Mouse (Mus musculus) fibroblast of lung, adult 2 months (primary cell): Measurements from ENCODE around the gene Zfp978.
"Not testable (repeated sequence)": the region's sequence is repeated elsewhere in the genome, so short reads cannot be mapped to it uniquely, and the experiment has no call there.

ENCODE experiments used
- DNase-seq: peaks from one replicate; pipeline ENCODE4 v3.0.0-alpha.2; 2011; ENCODE audit warnings: low read depth

The Zfp978 gene

DNA sequence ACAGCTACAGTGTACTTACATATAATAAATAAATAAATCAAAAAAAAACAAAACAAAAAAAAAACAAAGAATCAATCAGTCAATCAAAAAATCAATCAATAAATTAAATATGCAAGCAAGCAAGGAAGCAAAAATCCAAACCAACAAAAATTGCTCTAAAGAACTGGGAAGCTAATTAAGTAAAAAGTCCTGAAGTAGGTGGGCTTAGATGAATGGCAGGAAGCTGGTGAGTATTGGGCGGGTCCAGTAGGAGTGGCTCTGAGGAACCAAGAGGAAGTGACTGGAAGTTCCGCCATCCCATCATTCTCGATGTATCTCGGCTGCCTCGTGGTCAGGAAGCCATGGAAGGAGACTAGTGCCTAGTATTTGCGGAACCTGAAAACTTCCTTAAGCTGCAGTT is at the start of gene Zfp978:
Gene Zfp978, plus strand, starts transcription at position 301 of the 400 bp plus-strand sequence.
- DNase-seq, result not testable (repeated sequence)

DNA sequence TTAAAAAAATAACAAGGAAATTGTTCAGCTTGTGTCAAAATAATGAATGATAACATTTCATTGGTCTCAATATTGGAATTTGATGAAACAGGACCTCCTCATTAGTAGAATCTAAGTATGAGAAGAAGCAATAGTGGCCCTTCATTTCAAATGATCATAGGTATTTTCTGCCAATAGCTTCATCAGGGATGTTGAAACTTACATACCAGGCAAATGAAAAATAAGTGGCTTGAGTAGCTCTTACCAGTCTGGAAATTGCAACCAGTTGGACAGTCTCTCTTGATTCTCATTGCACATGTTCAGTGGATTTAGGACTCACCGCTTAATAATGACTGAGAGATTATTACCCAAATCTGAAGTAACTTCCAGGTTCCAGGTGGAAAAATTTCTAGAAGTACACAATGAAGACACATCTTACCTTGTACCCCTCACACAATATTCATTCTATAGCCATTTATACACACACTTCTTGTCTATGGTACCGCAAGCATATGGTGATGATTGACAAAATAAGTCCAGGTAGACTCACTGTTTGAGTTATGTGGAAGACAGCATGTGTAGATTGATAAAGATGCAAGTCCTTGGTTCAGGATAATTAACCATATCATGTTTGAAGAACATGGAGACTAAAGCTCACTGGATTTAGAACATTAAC is 25.9 kb upstream of the Zfp978 start:
- DNase-seq, result not testable (repeated sequence)

DNA sequence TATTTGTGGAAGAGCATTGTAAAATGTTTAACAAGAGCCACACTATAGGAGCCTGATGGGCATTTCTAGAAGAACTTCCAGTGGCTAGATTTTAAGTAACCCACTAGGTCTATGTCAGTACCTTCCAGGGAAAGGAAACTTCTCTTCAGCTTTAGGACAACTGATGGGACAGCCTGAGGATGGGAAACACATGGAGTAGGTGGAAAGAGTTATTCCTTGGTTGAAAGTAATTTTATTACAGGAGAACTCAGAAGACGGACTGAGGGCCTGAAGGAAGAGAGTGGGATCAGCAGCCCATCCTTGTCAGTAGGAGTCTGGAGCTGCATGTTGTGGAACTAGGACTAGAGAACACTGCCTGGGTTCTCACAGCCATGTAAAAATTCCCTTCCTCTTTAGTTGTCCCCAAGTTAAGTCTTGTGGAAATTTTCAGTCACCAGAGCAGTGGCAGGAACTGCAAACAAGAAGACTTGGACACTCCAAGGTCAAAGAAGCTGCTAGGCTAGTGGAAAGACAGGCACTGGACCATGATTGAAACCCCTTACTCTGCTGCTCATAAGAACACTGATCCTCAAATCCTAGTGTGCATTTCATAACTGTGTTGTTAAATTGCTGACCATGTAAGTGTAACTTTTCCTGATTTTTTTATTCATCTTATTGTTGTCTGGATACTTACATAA is 25.3 kb upstream of the Zfp978 start:
- DNase-seq, result not testable (repeated sequence)

DNA sequence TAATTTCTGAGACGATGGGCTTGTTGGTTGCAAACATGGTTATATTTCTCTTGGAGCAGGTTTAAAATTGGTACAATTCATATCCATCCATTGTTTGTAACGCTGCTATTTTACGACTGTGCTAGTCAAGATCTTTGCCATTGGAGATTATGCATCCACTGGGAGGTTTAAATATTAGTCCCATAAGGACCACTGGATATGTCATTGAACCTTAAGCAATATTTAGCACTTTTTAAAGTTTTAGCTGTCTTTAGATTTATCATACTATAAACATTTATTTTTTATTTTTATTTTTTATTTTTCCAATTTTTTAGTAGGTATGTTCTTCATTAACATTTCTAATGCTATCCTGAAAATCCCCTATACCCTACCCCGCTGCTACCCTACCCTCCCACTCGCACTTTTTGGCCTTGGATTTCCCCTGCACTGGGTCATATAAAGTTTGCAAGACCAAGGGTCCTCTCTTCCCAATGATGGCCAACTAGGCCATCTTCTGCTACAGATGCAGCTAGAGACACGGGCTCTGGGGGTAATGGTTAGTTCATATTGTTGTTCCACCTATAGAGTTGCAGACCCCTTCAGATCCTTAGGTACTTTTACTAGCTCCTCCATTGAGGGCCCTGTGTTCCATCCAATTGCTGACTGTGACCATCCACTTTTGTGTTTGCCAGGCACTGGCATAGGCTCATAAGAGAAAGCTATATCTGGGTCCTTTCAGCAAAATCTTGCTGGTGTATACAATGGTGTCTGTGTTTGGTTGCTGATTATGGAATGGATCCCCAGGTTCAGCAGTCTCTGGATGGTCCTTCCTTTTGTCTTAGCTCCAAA is 24.5 kb upstream of the Zfp978 start:
- not testable (repeated sequence) for DNase-seq

DNA sequence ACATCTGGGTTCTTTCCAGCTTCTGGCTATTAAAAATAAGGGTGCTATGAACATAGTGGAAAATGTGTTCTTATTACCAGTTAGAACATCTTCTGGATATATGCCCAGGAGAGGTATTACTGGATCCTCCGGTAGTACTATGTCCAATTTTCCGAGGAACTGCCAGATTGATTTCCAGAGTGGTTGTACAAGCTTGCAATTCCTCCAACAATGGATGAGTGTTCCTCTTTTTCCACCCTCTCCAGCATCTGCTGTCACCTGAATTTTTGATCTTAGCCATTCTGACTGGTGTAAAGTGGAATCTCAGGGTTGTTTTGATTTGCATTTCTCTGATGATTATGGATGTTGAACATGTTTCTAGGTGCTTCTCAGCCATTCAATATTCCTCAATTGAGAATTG is 23.6 kb upstream of the Zfp978 start:
- not testable (repeated sequence) for DNase-seq

DNA sequence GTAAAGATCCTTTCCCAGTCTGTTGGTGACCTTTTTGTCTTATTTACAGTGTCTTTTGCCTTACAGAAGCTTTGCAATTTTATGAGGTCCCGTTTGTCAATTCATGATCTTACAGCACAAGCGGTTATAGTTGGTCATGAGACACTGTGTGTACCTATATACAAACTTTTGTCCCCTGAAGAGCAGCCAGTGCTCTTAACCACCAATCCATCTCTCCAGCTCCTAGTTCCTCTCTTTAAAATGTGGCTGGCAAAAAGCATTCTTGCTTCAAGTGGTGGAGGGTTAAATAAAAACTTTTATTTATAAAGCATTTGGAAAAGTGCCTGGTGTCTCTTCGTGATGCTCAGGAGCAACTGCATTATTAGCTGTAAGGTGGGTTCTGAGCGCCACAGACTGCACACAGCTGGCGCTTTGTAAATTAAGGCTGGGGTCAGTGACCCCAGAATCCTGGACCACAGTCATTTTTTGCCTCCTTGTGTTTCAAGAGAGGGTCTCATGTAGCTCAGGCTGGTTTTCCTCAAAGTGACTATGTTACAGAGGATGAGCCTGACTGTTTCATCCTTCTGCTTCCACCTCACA is 23.0 kb upstream of the Zfp978 start:
- no peak for DNase-seq

DNA sequence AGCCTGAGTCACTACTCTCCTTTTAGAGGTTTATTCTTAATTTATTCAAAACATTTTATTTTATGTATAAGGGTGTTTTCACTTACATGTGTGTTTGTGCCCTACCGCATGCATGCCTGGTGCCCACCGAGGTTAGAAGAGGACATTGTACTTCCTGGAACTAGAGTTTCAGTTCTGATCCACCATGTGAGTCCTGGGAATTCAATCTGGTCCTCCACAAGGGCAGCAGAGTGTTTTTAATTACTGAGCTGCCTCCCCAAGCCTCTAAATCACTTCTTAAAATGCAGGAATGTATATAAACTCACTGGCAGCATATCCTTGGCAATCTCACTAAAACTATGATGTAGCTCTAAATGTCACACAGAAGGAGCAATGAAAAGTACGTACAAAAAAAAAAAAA is 22.4 kb upstream of the Zfp978 start:
- not testable (repeated sequence) for DNase-seq

DNA sequence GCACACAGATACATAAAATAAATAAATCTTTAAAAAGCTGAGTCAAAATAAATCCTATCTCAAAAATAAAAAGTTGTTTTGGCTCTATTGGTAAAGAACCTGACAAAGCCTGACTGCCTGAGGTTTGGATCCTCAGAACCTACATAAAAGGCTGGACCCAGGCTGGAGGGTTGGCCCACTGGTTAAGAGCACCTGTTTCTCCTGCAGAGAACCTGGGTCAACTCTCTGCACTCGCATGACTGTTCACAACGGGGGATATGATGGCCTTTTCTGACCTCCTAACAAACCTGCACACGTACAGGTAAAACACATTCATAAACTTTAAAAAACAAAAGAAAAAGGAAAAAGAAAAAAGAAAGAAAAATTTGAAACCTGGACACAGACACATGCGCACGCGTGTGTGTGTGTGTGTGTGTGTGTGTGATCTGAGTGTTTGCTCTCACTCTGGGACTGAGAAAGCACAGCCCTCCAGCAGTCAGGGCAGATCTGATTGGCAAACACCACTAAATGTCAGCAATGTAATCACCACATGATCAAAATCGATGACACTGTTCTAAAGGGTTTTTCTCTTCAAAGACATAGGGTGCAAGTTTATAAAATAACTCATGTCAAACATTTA is 21.4 kb upstream of the Zfp978 start:
- not testable (repeated sequence) for DNase-seq

DNA sequence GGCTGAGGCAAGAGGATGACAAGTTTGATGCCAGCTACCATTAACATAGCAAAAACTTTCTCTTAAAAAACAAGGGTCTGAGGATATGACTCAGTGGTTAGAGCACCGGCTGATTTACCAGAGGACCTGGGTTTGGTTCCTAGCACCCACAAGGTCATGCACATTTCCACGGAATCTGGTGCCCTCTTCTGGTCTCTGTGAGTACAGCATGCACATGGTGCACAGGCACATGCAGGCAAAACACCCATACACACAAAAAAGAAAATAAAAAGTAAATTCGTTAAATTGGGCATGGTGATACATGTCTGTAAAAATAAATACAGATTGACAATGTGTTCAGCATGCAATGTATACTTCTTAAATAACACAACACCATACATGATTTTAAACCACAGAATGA is 20.9 kb upstream of the Zfp978 start:
- not testable (repeated sequence) for DNase-seq

DNA sequence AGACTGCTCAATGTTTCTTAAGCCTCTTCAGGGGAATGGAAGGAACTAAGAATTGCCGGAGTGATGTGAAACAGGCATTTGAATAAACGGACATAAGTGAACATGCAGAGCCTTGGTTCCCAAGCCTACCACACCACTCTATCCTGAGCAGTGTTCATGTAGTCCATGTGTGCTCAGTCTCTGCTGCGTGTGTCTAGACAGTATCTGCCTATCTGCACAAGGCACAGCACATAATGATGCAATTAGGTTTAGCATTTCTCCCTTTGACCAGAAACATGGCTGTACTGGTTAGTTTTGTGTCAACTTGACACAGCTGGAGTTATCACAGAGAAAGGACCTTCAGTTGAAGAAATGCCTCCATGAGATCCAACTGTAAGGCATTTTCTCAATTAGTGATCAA is 20.2 kb upstream of the Zfp978 start:
- DNase-seq, result not testable (repeated sequence)

DNA sequence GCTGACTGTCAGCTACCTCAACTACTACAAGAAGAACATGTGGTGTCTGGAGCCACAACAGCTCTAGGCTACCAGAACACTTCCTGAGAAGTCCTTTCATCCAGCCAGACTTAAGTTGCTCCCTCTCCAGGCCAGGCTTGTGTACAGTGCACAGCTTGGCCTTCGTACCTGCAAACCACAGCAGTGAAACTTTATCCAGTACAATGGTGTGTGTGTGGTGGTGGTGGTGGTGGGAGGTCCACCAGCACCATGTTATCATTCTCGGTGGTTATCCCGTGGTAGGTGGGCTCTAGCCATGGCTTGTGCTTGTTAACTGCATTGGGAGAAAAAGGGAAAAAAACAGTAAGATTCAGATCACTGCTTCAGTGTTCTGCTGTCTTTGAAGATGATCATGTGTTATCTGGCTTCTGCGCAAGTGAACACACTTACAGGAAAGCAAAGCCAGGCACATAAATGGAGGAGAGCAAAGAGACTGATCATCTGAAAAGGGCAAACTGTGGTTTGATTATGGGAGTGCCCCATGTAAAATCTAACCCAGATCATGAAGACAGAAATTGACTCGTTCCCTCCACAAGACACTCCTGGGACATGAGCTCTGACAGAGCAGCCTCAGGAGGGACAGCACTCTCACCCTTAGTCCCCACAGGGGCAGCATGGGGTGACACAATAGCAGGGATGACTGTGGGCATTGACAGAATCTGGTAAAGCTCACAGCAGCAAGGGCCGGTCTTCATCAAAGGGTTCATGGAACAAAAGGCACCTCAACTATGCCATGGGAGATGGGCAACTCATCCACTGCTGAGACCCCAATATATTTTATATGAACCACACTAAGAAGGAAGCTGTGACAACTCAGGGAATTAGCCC is 17.8 kb upstream of the Zfp978 start:
- DNase-seq, result not testable (repeated sequence)

DNA sequence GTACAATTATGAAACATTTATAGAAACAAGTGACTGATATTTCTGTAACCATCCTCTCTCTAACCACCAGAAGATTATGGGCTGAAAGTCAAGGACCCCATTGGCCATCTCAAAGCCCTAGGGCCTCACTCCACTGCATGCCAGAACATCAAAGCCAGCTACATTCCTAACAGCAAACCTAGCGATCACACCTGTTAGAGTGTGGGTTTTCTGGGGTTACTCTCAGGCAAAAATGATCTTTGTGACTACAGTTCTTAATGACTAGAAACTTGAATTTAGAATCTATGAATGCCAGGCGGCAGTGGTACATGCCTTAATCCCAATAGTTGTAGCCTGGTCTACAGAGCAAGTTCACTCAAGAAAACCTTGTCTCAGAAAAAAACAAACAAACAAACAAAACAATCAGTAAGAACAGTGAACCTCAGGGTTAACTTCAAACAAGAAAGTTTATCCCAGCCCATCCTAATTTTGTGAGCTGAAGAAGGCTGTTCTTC is 16.0 kb upstream of the Zfp978 start:
- DNase-seq, result not testable (repeated sequence)

DNA sequence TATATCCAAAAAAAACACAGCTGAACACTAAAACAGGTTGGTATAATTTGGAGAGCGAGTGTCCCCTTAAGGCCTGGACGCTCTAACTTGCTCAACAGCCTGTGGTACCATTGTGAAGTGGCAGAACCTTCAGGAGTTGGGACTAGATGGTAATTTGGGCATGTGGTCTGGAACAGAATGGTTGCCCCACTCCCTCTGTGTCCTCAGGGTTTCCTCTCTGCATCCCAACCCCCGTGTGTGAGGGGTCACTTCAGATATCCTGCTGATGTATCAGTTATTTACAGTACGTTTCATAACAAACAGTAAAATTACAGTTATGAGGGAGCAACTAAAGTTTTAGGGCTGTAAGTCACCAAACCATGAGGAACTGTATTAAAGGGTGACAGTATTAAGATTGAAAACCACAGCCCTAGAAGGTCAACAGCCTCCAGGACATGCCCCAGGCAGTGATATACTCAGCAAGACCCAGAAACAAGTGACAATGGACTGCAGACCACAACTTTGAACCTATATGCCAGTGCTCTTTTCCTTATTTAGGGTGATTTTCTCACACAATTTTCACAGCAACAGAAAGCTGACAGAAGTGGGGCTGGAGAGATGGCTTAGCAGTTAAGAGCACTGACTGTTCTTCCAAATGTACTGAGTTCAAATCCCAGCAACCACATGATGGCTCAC is 14.6 kb upstream of the Zfp978 start:
- not testable (repeated sequence) for DNase-seq

DNA sequence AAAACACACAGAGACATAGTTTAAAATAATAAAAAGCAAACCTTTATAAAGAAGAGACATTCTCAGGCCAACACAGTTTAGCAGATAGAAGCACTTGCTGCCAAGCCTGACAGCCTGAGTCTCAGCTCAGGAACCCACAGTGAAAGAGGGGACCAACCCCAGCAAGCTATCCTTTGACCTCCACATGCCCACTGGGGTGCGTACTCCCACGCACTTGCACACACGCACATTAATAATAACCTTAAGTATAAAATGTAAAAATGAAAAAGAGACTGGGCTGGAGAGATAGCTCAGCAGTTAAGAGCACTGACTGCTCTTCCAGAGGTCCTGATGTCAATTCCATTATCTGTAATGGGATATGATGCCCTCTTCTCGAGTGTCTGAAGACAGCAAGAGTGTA is 13.8 kb upstream of the Zfp978 start:
- DNase-seq, result not testable (repeated sequence)

DNA sequence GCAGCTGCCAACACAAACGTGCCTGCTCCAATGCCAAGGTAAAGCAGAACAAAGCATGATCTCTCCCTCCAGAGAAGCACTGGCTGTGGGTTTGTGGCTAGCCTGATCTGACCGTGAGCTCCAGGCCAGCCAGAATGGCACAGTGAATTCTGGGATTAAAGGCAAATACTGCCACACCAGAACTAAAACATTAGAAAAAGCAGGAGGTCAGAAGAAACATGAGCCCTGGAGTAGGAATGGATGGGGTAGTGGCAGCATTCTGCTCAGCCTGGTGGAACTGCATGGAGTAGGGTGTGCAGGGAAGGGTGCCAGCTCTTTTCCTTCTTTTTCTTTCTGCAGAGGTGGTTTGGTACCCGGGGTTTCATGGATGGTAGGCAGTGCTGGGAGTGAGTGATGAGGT is 13.2 kb upstream of the Zfp978 start:
- not testable (repeated sequence) for DNase-seq

DNA sequence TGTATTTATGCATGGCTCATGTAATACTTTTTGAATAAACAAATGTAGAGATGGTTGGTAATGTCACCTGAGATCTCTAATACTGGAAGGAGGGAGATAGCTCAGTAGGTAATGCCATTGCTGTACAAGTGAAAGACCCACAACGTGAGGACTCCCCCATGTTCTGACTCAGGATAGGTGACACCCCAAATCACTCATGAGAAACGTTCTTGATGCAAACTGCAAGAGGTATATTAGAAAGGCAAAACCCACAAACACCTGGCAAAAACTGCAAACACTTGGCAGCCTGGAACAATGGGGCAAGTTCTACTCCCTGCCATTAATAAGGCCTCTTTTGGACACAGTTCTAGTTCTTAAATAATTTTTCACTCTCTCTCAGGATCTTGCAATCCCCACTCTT is 12.7 kb upstream of the Zfp978 start:
- not testable (repeated sequence) for DNase-seq

DNA sequence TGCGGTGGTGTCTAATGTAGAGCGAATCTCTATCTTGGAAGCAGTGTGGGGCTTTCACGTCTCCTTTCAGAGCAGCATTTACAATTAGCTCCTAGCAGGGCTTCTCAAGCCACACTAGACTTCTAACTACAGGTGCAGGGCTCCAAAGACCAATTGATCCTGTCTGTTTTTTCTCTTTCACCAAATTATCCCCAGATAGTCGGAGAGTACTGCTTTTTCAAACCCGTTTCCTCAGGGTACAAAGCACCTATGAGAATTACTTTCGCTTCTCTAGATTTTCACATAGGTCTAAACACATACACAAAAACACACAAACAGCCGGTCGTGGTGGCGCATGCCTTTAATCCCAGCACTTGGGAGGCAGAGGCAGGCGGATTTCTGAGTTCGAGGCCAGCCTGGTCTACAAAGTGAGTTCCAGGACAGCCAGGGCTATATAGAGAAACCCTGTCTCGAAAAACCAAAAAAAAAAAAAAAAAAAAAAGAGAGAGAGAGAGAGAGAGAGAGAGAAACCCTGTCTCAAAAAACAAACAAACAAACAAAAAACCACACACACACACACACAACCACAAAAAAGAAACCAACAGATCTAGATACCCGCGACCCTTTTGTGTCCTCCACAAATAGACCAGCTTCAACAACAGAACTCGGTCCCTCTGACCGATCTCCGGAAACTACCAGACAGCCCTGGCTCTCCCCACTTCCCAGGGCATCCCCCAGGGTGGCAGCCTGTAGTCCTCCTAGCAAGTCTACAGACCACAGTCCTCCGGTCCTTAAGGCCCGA is 12.0 kb upstream of the Zfp978 start:
- not testable (repeated sequence) for DNase-seq

DNA sequence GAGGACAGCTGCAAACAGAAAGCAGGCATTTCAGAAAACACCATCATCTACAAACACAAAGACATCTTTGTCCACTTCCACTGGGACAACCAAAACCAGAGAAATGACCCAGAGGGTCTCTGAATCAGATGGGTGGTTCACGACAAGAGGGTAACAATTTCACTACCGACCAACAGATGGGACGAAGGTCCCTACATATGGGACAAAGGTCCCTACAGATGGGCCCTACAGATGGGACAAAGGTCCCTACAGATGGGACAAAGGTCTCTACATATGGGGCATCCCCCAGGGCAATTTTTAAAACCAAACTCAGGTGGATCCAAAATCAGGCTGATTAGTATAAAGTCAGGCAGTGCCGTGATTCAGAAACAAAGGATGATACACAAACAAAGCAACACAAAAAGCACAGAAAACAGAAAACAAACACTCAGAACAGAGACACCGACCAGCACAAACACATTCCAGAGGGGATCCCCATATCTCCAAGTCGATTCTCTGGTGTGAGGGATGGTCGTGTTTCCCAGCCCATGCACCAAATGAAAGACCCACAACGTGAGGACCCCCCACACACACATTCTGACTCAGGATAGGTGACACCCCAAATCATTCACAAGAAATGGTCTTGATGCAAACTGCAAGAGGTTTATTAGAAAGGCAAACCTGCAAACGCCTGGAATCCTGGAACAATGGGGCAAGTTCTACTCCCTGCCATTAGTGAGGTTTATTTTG is 11.3 kb upstream of the Zfp978 start:
- not testable (repeated sequence) for DNase-seq

DNA sequence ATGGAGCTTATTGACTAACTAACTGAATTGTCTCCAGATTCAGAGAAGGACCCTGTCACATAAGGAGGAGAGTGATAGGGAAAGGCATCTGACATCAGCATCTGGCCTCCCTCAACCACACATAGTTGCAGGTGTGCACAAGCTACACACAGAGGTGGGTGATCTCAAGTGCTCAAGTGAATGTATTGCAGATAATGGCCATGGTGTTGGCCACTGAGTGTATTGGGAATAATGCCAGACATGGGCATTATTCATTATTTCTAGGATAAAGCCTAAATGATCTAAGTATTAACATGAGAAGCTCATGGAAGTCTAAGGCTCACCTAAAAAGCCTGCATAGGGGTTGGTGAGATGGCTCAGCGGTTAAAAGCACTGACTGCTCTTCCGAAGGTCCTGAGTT is 10.6 kb upstream of the Zfp978 start:
- DNase-seq, result not testable (repeated sequence)
